Mouse (Mus musculus) embryonic facial prominence, embryonic 12.5 days (tissue): ENCODE measurements at regions not wholly inside any gene's neighbourhood (a gene's known extent, or its start where the extent isn't known, plus 50 kb on each side); places are given as distances from the start of the nearest gene placed in this dataset.

ENCODE experiments used
- ATAC-seq: fragments of 200-750 bp; cut with Nextera tagmentation; 2 replicates; pipeline ENCODE4 v1.8.0; 2017; ENCODE audit not compliant: insufficient number of reproducible peaks, insufficient read depth, low FRiP score, low TSS enrichment
- H3K27ac ChIP-seq: fragments of 300-500 bp; sonication (generic); 2 replicates; pipeline ENCODE4 v1.5.1; 2016; ENCODE audit warnings: mild to moderate bottlenecking
- H3K27me3 ChIP-seq: fragments of 300-500 bp; sonication (generic); 2 replicates; pipeline ENCODE4 v1.6.1; 2016; ENCODE audit warnings: mild to moderate bottlenecking, moderate library complexity
- H3K36me3 ChIP-seq: fragments of 300-500 bp; sonication (generic); 2 replicates; pipeline ENCODE4 v1.6.1; 2016; ENCODE audit warnings: mild to moderate bottlenecking
- H3K4me1 ChIP-seq: fragments of 300-500 bp; sonication (generic); 2 replicates; pipeline ENCODE4 v1.6.1; 2016
- H3K4me2 ChIP-seq: fragments of 300-500 bp; sonication (generic); replicated peaks from 2 replicates; pipeline ENCODE4 v1.6.1; 2016; ENCODE audit warnings: mild to moderate bottlenecking, moderate library complexity
- H3K4me3 ChIP-seq: fragments of 300-500 bp; sonication (generic); 2 replicates; pipeline ENCODE4 v1.5.1; 2016; ENCODE audit warnings: mild to moderate bottlenecking
- H3K9ac ChIP-seq: fragments of 300-500 bp; sonication (generic); 2 replicates; pipeline ENCODE4 v1.6.1; 2016; ENCODE audit warnings: mild to moderate bottlenecking, moderate library complexity
- H3K9me3 ChIP-seq: fragments of 300-500 bp; sonication (generic); 2 replicates; pipeline ENCODE4 v1.6.1; 2016; ENCODE audit warnings: mild to moderate bottlenecking, moderate library complexity
- WGBS: fragments of 180-500 bp; shearing (Covaris S2); methylation state at CpG from one replicate; pipeline ENCODE4 v1.1.7; 2016; 5-methylcytosine and 5-hydroxymethylcytosine counted together

DNA sequence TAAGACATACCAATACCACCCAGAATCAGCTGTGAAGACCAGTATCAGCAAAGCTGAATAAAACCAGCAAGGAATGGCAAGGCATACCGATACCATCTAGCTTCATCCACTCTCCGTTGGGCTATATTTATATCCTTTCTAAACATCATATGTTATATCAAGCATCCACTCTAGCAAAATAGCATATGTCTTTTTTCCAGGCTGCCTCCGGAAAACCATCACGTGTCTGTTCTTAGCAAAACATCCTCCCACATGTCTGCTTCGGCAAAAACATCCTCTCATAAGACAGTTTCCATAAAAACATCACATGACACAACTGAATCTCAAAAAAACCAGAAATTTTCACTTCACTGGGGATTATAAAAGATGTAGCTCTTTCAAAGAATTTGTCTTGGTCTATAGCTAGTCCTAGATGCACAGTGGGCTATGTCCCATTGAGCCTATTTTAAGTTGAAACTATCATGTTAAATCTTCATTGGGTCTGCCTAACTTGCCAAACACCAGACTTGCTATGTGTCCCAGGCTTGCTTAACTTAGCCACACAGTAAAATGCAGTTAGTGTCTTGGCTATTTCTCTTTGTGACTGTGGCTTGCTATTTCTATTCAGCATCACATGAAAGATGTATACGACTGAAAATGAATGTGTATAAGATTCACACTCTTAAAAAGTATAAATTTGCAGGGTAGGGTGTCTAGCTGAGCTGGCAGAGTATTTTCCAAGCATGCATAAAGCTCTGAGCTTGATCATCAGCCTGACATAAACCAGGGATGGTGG, 278.2 kb downstream of the Kcnrg start:
- no peak overlapping the region for H3K4me2 ChIP-seq
- H3K27ac ChIP-seq, result no peak overlapping the region
- H3K4me3 ChIP-seq, result no peak overlapping the region
- ATAC-seq, result no peak
- no peaks in the 10 kb centered on the region for H3K36me3 ChIP-seq
- H3K27me3 ChIP-seq, result no peaks in the 10 kb centered on the region
- H3K4me1 ChIP-seq, result peaks cover 2% of the 10 kb centered on the region
- WGBS, result 91% methylated on average over 6 of the region's 6 CpGs
- no peak overlapping the region for H3K9ac ChIP-seq
- no peaks in the 10 kb centered on the region for H3K9me3 ChIP-seq

- H3K36me3 ChIP-seq, result no peaks in the 10 kb centered on the region
- H3K27me3 ChIP-seq, result no peaks in the 10 kb centered on the region
- no peak overlapping the region for H3K9ac ChIP-seq
- no peak overlapping the region for H3K4me3 ChIP-seq
- H3K27ac ChIP-seq, result no peak overlapping the region
- ATAC-seq, result no peak
- no peak overlapping the region for H3K4me2 ChIP-seq
- WGBS, result 76% methylated on average over 8 of the region's 8 CpGs
- H3K4me1 ChIP-seq, result peaks cover 5% of the 10 kb centered on the region; the same call in 1 of the 2 replicates
- no peaks in the 10 kb centered on the region for H3K9me3 ChIP-seq
Measured at GRCm38 (mm10) chr14:61889626-61890025, 282.4 kb downstream of the Kcnrg start.

DNA sequence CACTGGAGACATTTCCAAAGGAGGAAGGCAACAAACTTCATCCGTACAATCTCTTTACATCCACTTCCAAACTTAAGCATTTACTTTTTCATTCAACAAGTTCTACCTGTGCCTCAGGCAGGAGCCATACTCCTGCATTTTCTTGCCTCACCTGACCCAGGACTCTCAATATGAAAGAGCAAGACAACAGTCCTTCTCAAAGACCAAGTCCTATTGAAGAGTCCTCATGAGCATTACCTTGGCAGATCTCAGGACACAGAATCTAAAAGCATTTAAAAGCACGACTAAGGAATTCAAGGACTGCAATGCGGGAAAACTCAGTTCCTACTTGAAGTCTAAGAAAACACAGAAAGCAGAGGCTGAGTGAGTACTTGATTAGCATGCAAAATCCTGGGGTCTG, 286.5 kb downstream of the Kcnrg start:
- H3K4me2 ChIP-seq, result no peak overlapping the region
- no peak for ATAC-seq
- 75% methylated on average over 3 of the region's 3 CpGs for WGBS
- H3K4me3 ChIP-seq, result no peak overlapping the region
- H3K4me1 ChIP-seq, result peaks cover 5% of the 10 kb centered on the region; the same call in 1 of the 2 replicates
- no peaks in the 10 kb centered on the region for H3K27me3 ChIP-seq
- no peak overlapping the region for H3K9ac ChIP-seq
- H3K27ac ChIP-seq, result no peak overlapping the region
- H3K36me3 ChIP-seq, result no peaks in the 10 kb centered on the region
- H3K9me3 ChIP-seq, result no peaks in the 10 kb centered on the region

DNA sequence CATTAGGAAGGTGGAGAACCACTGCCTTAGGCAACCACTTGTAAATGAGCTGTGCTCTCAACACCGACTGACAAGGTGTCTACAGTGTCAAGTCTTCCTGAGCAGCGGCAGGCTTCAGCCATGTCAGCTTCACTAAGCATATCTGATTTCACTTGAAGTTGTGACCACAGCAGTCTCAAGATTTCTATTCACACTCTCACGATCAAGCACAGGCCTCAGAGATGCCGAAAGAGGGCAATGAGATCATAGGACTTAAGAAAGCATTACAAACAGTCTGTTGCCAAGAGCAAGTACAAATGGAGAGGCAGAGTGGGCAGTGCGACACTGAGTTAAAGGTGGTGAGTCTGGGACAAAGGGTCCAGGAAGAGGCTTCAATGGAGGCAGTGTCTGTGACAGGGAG, 289.6 kb downstream of the Kcnrg start:
- Histone ChIP-seq H3K9ac (no peak overlapping the region), H3K36me3 (no peaks in the 10 kb centered on the region), H3K27ac (no peak overlapping the region), H3K4me2 (no peak overlapping the region), H3K4me1 (no peaks in the 10 kb centered on the region), H3K4me3 (no peak overlapping the region), H3K9me3 (no peaks in the 10 kb centered on the region), H3K27me3 (no peaks in the 10 kb centered on the region)
- 66% methylated on average over 5 of the region's 5 CpGs for WGBS
- no peak for ATAC-seq

- 80% methylated on average over 10 of the region's 10 CpGs for WGBS
- no peak overlapping the region for H3K27ac ChIP-seq
- no peaks in the 10 kb centered on the region for H3K36me3 ChIP-seq
- H3K27me3 ChIP-seq, result no peaks in the 10 kb centered on the region
- H3K9ac ChIP-seq, result no peak overlapping the region
- H3K4me2 ChIP-seq, result no peak overlapping the region
- H3K4me1 ChIP-seq, result no peaks in the 10 kb centered on the region
- no peak for ATAC-seq
- H3K4me3 ChIP-seq, result no peak overlapping the region
- no peaks in the 10 kb centered on the region for H3K9me3 ChIP-seq
Measured at GRCm38 (mm10) chr14:61898664-61899063, 291.4 kb downstream of the Kcnrg start.

GRCm38 (mm10) chr14:61904426-61905124, 297.3 kb downstream of the Kcnrg start:
- no peak overlapping the region for H3K4me2 ChIP-seq
- H3K27me3 ChIP-seq, result no peaks in the 10 kb centered on the region
- H3K9ac ChIP-seq, result no peak overlapping the region
- H3K9me3 ChIP-seq, result no peaks in the 10 kb centered on the region
- no peak overlapping the region for H3K4me3 ChIP-seq
- H3K4me1 ChIP-seq, result peaks cover 5% of the 10 kb centered on the region; the same call in 1 of the 2 replicates
- ATAC-seq, result no peak
- H3K36me3 ChIP-seq, result no peaks in the 10 kb centered on the region
- 0 out of 2 replicates have a peak overlapping the region, but pooled peaks have one; percentile 41 for H3K27ac ChIP-seq
- WGBS, result 57% methylated on average over 4 of the region's 4 CpGs

DNA sequence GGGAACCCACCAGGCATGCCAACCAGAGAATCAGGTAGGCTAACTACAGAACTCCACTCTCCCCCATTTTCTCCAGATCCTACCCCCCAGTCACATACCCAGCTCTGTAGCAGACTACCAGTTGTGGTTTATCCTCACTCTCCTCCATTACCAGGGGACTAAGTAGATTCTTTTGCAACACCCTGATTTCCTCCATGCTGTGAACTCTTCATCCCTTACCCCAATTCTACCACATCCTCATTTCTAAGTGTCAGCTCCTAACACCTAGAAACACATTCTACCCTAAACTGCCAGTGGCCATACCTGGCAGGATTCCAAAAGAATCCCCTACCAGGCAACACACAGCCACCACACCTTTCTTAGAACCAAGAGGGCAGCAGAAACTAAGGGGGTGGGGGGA, 310.9 kb downstream of the Kcnrg start:
- Histone ChIP-seq H3K4me3 (no peak overlapping the region), H3K4me1 (no peaks in the 10 kb centered on the region), H3K27me3 (no peaks in the 10 kb centered on the region), H3K9me3 (0 out of 2 replicates have a peak, but pooled peaks cover 3% of the 10 kb centered on the region), H3K36me3 (no peaks in the 10 kb centered on the region), H3K9ac (no peak overlapping the region), H3K27ac (no peak overlapping the region), H3K4me2 (no peak overlapping the region)
- ATAC-seq, result no peak

- 86% methylated on average over 8 of the region's 8 CpGs for WGBS
- Histone ChIP-seq H3K4me2 (no peak overlapping the region), H3K9me3 (no peaks in the 10 kb centered on the region; the same call in 1 of the 2 replicates), H3K27me3 (no peaks in the 10 kb centered on the region), H3K4me1 (no peaks in the 10 kb centered on the region; the same call in 1 of the 2 replicates), H3K27ac (no peak overlapping the region), H3K4me3 (no peak overlapping the region), H3K36me3 (no peaks in the 10 kb centered on the region), H3K9ac (no peak overlapping the region)
- no peak for ATAC-seq
Measured at GRCm38 (mm10) chr14:61931811-61932210, 324.6 kb downstream of the Kcnrg start.

DNA sequence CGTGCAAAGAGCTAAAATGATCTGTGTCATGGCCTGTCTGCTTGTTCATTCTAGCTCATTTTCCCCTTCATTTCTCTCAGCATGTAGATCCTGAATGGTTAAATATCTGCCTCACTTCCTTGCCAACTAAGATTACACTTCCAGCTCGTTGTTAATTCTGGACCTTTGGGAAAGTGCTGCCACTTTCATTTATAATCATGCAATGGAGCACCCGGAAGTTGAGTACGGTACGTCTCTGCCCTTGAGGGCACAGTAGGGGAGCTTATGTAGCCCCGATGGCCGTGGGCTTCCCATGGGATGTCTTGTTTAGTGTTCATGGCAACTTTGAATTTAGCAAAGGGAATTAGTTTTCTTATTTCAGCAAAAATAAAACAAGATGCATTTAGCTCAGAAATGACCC, 334.4 kb downstream of the Kcnrg start:
- ATAC-seq, result no peak
- Histone ChIP-seq H3K27ac (no peak overlapping the region), H3K4me2 (no peak overlapping the region), H3K36me3 (no peaks in the 10 kb centered on the region), H3K4me1 (no peaks in the 10 kb centered on the region), H3K9ac (no peak overlapping the region), H3K9me3 (no peaks in the 10 kb centered on the region; the same call in 1 of the 2 replicates), H3K4me3 (no peak overlapping the region), H3K27me3 (no peaks in the 10 kb centered on the region)
- 63% methylated on average over 7 of the region's 7 CpGs for WGBS

GRCm38 (mm10) chr14:61945659-61946058, 338.4 kb downstream of the Kcnrg start:
- WGBS, result 53% methylated on average over 5 of the region's 5 CpGs
- no peak for ATAC-seq
- Histone ChIP-seq H3K27ac (no peak overlapping the region), H3K4me2 (no peak overlapping the region), H3K9me3 (no peaks in the 10 kb centered on the region), H3K4me1 (peaks cover 14% of the 10 kb centered on the region), H3K27me3 (no peaks in the 10 kb centered on the region), H3K9ac (no peak overlapping the region), H3K4me3 (no peak overlapping the region), H3K36me3 (no peaks in the 10 kb centered on the region)

DNA sequence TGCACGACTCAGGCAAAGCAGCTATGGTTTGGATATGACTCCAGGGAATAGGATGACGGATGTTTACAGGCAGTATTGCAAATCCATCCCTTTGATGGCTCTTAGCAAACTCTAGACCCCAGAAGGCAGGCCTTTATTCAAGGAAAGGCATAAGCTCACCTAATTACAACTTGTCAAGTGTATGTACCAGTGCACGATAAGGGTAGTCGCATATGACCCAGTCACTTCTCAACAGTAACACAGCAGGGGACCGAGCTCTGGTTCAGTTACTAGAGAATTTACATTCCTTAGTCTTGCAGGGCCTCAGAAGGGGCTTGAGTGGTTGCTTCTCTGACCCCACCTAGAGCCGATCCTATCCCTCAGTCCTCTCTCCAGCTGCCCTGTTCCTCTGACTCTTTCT, 342.2 kb downstream of the Kcnrg start:
- no peaks in the 10 kb centered on the region for H3K36me3 ChIP-seq
- no peaks in the 10 kb centered on the region for H3K9me3 ChIP-seq
- H3K27me3 ChIP-seq, result no peaks in the 10 kb centered on the region
- ATAC-seq, result no peak
- peaks cover 14% of the 10 kb centered on the region for H3K4me1 ChIP-seq
- H3K4me2 ChIP-seq, result no peak overlapping the region
- WGBS, result 41% methylated on average over 6 of the region's 6 CpGs
- no peak overlapping the region for H3K4me3 ChIP-seq
- peak overlapping the region; percentile 41; the same call in 1 of the 2 replicates for H3K27ac ChIP-seq
- no peak overlapping the region for H3K9ac ChIP-seq

GRCm38 (mm10) chr14:61950004-61950403, 342.4 kb upstream of the Rnaseh2b start:
- ATAC-seq, result no peak
- H3K27ac ChIP-seq, result peak overlapping the region; percentile 41; the same call in 1 of the 2 replicates
- H3K4me1 ChIP-seq, result peaks cover 14% of the 10 kb centered on the region
- no peaks in the 10 kb centered on the region for H3K27me3 ChIP-seq
- no peaks in the 10 kb centered on the region for H3K9me3 ChIP-seq
- H3K36me3 ChIP-seq, result no peaks in the 10 kb centered on the region
- H3K4me3 ChIP-seq, result no peak overlapping the region
- H3K4me2 ChIP-seq, result no peak overlapping the region
- no peak overlapping the region for H3K9ac ChIP-seq
- 25% methylated on average over 3 of the region's 3 CpGs for WGBS
